Mouse (Mus musculus) embryonic facial prominence, embryonic 12.5 days (tissue): Measurements from ENCODE around the gene Ckap2l. TPM values are rescaled to one million over a fixed set of nuclear protein-coding genes. Genes with fewer than 3 reads are reported as not detected.

ENCODE experiments used
- ATAC-seq: fragments of 200-750 bp; cut with Nextera tagmentation; 2 replicates; pipeline ENCODE4 v1.8.0; 2017; ENCODE audit not compliant: insufficient number of reproducible peaks, insufficient read depth, low FRiP score, low TSS enrichment
- H3K27ac ChIP-seq: fragments of 300-500 bp; sonication (generic); 2 replicates; pipeline ENCODE4 v1.5.1; 2016; ENCODE audit warnings: mild to moderate bottlenecking
- H3K27me3 ChIP-seq: fragments of 300-500 bp; sonication (generic); 2 replicates; pipeline ENCODE4 v1.6.1; 2016; ENCODE audit warnings: mild to moderate bottlenecking, moderate library complexity
- H3K36me3 ChIP-seq: fragments of 300-500 bp; sonication (generic); 2 replicates; pipeline ENCODE4 v1.6.1; 2016; ENCODE audit warnings: mild to moderate bottlenecking
- H3K4me1 ChIP-seq: fragments of 300-500 bp; sonication (generic); 2 replicates; pipeline ENCODE4 v1.6.1; 2016
- H3K4me2 ChIP-seq: fragments of 300-500 bp; sonication (generic); replicated peaks from 2 replicates; pipeline ENCODE4 v1.6.1; 2016; ENCODE audit warnings: mild to moderate bottlenecking, moderate library complexity
- H3K4me3 ChIP-seq: fragments of 300-500 bp; sonication (generic); 2 replicates; pipeline ENCODE4 v1.5.1; 2016; ENCODE audit warnings: mild to moderate bottlenecking
- H3K9ac ChIP-seq: fragments of 300-500 bp; sonication (generic); 2 replicates; pipeline ENCODE4 v1.6.1; 2016; ENCODE audit warnings: mild to moderate bottlenecking, moderate library complexity
- H3K9me3 ChIP-seq: fragments of 300-500 bp; sonication (generic); 2 replicates; pipeline ENCODE4 v1.6.1; 2016; ENCODE audit warnings: mild to moderate bottlenecking, moderate library complexity
- WGBS: fragments of 180-500 bp; shearing (Covaris S2); methylation state at CpG from one replicate; pipeline ENCODE4 v1.1.7; 2016; 5-methylcytosine and 5-hydroxymethylcytosine counted together
- polyA plus RNA-seq: library from polyadenylated mRNA; unstranded; fragments of >200 nt; fragmentation: Nextera tagmentation; extraction: Ambion mirVana; gene quantifications from 2 replicates; pipeline ENCODE4 v1.2.1, GENCODE M21; 2016

Gene Ckap2l
- polyA plus RNA-seq: 42.6 and 47.9 TPM in 2 replicates

GRCm38 (mm10) chr2:129296671-129297588, at the start of gene Ckap2l:
Gene Ckap2l (minus strand): TSS chr2:129297212.
- H3K4me1 ChIP-seq: peaks cover 17% of the 10 kb centered on the region
- peak within 1 kb of the TSS; percentile 87 for H3K4me3 ChIP-seq
- H3K27ac ChIP-seq: peak within 1 kb of the TSS; percentile 88
- H3K27me3 ChIP-seq: no peaks in the 10 kb centered on the region
- peak; percentile 100 for ATAC-seq
- no peaks in the 10 kb centered on the region for H3K9me3 ChIP-seq
- H3K36me3 ChIP-seq: peaks cover 3% of the 10 kb centered on the region; the same call in 1 of the 2 replicates
- under 1% methylated on average over 50 of the region's 50 CpGs for WGBS
- peak within 1 kb of the TSS; percentile 83 for H3K4me2 ChIP-seq
- H3K9ac ChIP-seq: peak within 1 kb of the TSS; percentile 74

- Histone ChIP-seq H3K36me3 (no peaks in the 10 kb centered on the region), H3K27ac (no peak overlapping the region), H3K4me1 (no peaks in the 10 kb centered on the region), H3K9ac (no peak overlapping the region), H3K4me2 (no peak overlapping the region), H3K4me3 (no peak overlapping the region), H3K9me3 (peaks cover 5% of the 10 kb centered on the region; the same call in 1 of the 2 replicates), H3K27me3 (no peaks in the 10 kb centered on the region)
- no peak for ATAC-seq
- 71% methylated on average over 6 of the region's 6 CpGs for WGBS
Observed at GRCm38 (mm10) chr2:129338138-129338621, 41.2 kb upstream of the Ckap2l start.

GRCm38 (mm10) chr2:129333471-129333870, 36.5 kb upstream of the Ckap2l start:
- ATAC-seq: no peak
- 52% methylated on average over 4 of the region's 4 CpGs for WGBS

GRCm38 (mm10) chr2:129330540-129330939, 33.5 kb upstream of the Ckap2l start:
- 84% methylated on average over 13 of the region's 13 CpGs for WGBS
- no peak overlapping the region for H3K27ac ChIP-seq
- no peak overlapping the region for H3K4me3 ChIP-seq
- no peaks in the 10 kb centered on the region for H3K27me3 ChIP-seq
- no peaks in the 10 kb centered on the region for H3K36me3 ChIP-seq
- no peaks in the 10 kb centered on the region for H3K9me3 ChIP-seq
- no peak overlapping the region for H3K9ac ChIP-seq
- no peak overlapping the region for H3K4me2 ChIP-seq
- no peak for ATAC-seq
- no peaks in the 10 kb centered on the region for H3K4me1 ChIP-seq

More at GRCm38 (mm10) chr2:129333471-129333870, 36.5 kb upstream of the Ckap2l start:
- Histone ChIP-seq H3K27ac (no peak overlapping the region), H3K27me3 (no peaks in the 10 kb centered on the region), H3K4me1 (no peaks in the 10 kb centered on the region), H3K9ac (no peak overlapping the region), H3K4me2 (no peak overlapping the region), H3K4me3 (no peak overlapping the region), H3K36me3 (no peaks in the 10 kb centered on the region), H3K9me3 (no peaks in the 10 kb centered on the region)

- 67% methylated on average over 7 of the region's 7 CpGs for WGBS
- Histone ChIP-seq H3K4me3 (no peak overlapping the region), H3K27me3 (no peaks in the 10 kb centered on the region), H3K4me2 (no peak overlapping the region), H3K9me3 (no peaks in the 10 kb centered on the region), H3K36me3 (no peaks in the 10 kb centered on the region), H3K4me1 (no peaks in the 10 kb centered on the region), H3K9ac (no peak overlapping the region), H3K27ac (no peak overlapping the region)
- ATAC-seq: no peak
Observed at GRCm38 (mm10) chr2:129330024-129330423, 33.0 kb upstream of the Ckap2l start.

- H3K9me3 ChIP-seq: no peaks in the 10 kb centered on the region
- ATAC-seq: no peak
- H3K4me3 ChIP-seq: no peak overlapping the region
- H3K27ac ChIP-seq: no peak overlapping the region
- no peaks in the 10 kb centered on the region for H3K4me1 ChIP-seq
- H3K4me2 ChIP-seq: no peak overlapping the region
- H3K9ac ChIP-seq: no peak overlapping the region
- 80% methylated on average over 4 of the region's 4 CpGs for WGBS
- H3K27me3 ChIP-seq: no peaks in the 10 kb centered on the region
- no peaks in the 10 kb centered on the region for H3K36me3 ChIP-seq
Observed at GRCm38 (mm10) chr2:129328238-129328637, 31.2 kb upstream of the Ckap2l start.

GRCm38 (mm10) chr2:129324216-129324615, 27.2 kb upstream of the Ckap2l start:
- no peaks in the 10 kb centered on the region for H3K4me1 ChIP-seq
- no peak for ATAC-seq
- no peak overlapping the region for H3K4me3 ChIP-seq
- H3K27ac ChIP-seq: no peak overlapping the region
- H3K27me3 ChIP-seq: no peaks in the 10 kb centered on the region
- no peaks in the 10 kb centered on the region for H3K36me3 ChIP-seq
- H3K9me3 ChIP-seq: no peaks in the 10 kb centered on the region
- no peak overlapping the region for H3K4me2 ChIP-seq
- no peak overlapping the region for H3K9ac ChIP-seq
- 71% methylated on average over 3 of the region's 3 CpGs for WGBS

- no peak overlapping the region for H3K9ac ChIP-seq
Observed at GRCm38 (mm10) chr2:129322117-129322635, 25.2 kb upstream of the Ckap2l start.

GRCm38 (mm10) chr2:129320033-129320605, 23.1 kb upstream of the Ckap2l start:
- Histone ChIP-seq H3K27ac (no peak overlapping the region), H3K4me1 (no peaks in the 10 kb centered on the region), H3K4me3 (no peak overlapping the region), H3K4me2 (no peak overlapping the region), H3K36me3 (no peaks in the 10 kb centered on the region), H3K9me3 (no peaks in the 10 kb centered on the region), H3K27me3 (no peaks in the 10 kb centered on the region), H3K9ac (no peak overlapping the region)
- no peak for ATAC-seq
- WGBS: 80% methylated on average over 8 of the region's 8 CpGs

More at GRCm38 (mm10) chr2:129322117-129322635, 25.2 kb upstream of the Ckap2l start:
- no peak for ATAC-seq
- Histone ChIP-seq H3K4me1 (no peaks in the 10 kb centered on the region), H3K9me3 (no peaks in the 10 kb centered on the region), H3K27me3 (no peaks in the 10 kb centered on the region), H3K4me2 (no peak overlapping the region), H3K27ac (no peak overlapping the region), H3K36me3 (no peaks in the 10 kb centered on the region), H3K4me3 (no peak overlapping the region)
- WGBS: 77% methylated on average over 1 of the region's 1 CpGs

GRCm38 (mm10) chr2:129315831-129316230, 18.8 kb upstream of the Ckap2l start:
- ATAC-seq: no peak
- no peaks in the 10 kb centered on the region for H3K4me1 ChIP-seq
- no peaks in the 10 kb centered on the region for H3K27me3 ChIP-seq
- H3K4me3 ChIP-seq: no peak overlapping the region
- no peak overlapping the region for H3K4me2 ChIP-seq
- H3K36me3 ChIP-seq: no peaks in the 10 kb centered on the region
- no peak overlapping the region for H3K27ac ChIP-seq
- WGBS: 79% methylated on average over 4 of the region's 4 CpGs
- no peaks in the 10 kb centered on the region for H3K9me3 ChIP-seq
- no peak overlapping the region for H3K9ac ChIP-seq

GRCm38 (mm10) chr2:129314880-129315279, 17.9 kb upstream of the Ckap2l start:
- no peak for ATAC-seq

More at GRCm38 (mm10) chr2:129314880-129315279, 17.9 kb upstream of the Ckap2l start:
- no peak overlapping the region for H3K4me2 ChIP-seq
- H3K9me3 ChIP-seq: no peaks in the 10 kb centered on the region
- no peaks in the 10 kb centered on the region for H3K27me3 ChIP-seq
- 74% methylated on average over 6 of the region's 6 CpGs for WGBS
- H3K4me3 ChIP-seq: no peak overlapping the region
- no peak overlapping the region for H3K9ac ChIP-seq
- no peak overlapping the region for H3K27ac ChIP-seq
- H3K4me1 ChIP-seq: no peaks in the 10 kb centered on the region
- H3K36me3 ChIP-seq: no peaks in the 10 kb centered on the region
